In genomic region chr8:76902205-76903078, GRCm38 (mm10) we compare ENCODE assay signal across 8 mouse cellular contexts. TPM values are rescaled to one million over a fixed set of nuclear protein-coding genes. Genes with fewer than 3 reads are reported as not detected.
A peak's percentile ranks its signal among the peaks of the same experiment; 100 is the strongest.
DNase-seq lines count a peak whose midpoint lies in the region; ATAC-seq and TF ChIP-seq lines count a peak whose summit lies in the region.

No protein-coding gene starts in this region.

- H3K9ac ChIP-seq in limb, embryonic 11.5 days (ENCODE audit: low read length): peak overlapping the region; percentile 39; the same call in 1 of the 2 replicates
- no peak overlapping the region for H3K9ac ChIP-seq in stomach, embryonic 14.5 days (replicated peaks; ENCODE audit: low read depth, low read length)

- ATAC-seq in limb, embryonic 11.5 days (ENCODE audit: insufficient number of reproducible peaks, low FRiP score, low TSS enrichment, low read depth): peak; percentile 84; the same call in 1 of the 2 replicates
- no peak for ATAC-seq in stomach, embryonic 14.5 days (ENCODE audit: insufficient number of reproducible peaks, insufficient read depth, low FRiP score, low read depth)

- no peak for TF ChIP-seq CTCF in testis, adult 2 months (IDR thresholded peaks at IDR 0.05; ENCODE audit: control insufficient read depth, insufficient read depth, insufficient replicate concordance, low read depth, low read length)

- no peaks in the 10 kb centered on the region for H3K36me3 ChIP-seq in testis, adult 2 months (ENCODE audit: control insufficient read depth, insufficient read depth, low read length)
- no peaks in the 10 kb centered on the region for H3K36me3 ChIP-seq in limb, embryonic 11.5 days (ENCODE audit: control insufficient read depth, insufficient read depth, low read length)
- H3K36me3 ChIP-seq in stomach, embryonic 14.5 days (ENCODE audit: control insufficient read depth, insufficient read depth, low read length): no peaks in the 10 kb centered on the region

- WGBS in limb, embryonic 11.5 days: 1% methylated on average over 33 of the region's 35 CpGs
- 2% methylated on average over 35 of the region's 35 CpGs for WGBS in stomach, embryonic 14.5 days

- H3K27ac ChIP-seq in testis, adult 2 months (ENCODE audit: control insufficient read depth, insufficient read depth, low read depth, low read length): no peak overlapping the region
- no peak overlapping the region for H3K27ac ChIP-seq in limb, embryonic 11.5 days (replicated peaks; ENCODE audit: low read depth, low read length)
- no peak overlapping the region for H3K27ac ChIP-seq in stomach, embryonic 14.5 days (ENCODE audit: low read length)

- no peaks in the 10 kb centered on the region for H3K9me3 ChIP-seq in limb, embryonic 11.5 days (ENCODE audit: control insufficient read depth, low read length)
- no peaks in the 10 kb centered on the region for H3K9me3 ChIP-seq in stomach, embryonic 14.5 days (ENCODE audit: control insufficient read depth, low read depth, low read length)

- peaks cover 22% of the 10 kb centered on the region for H3K4me1 ChIP-seq in testis, adult 2 months (ENCODE audit: control insufficient read depth, insufficient read depth, low read length)
- peaks cover 17% of the 10 kb centered on the region for H3K4me1 ChIP-seq in limb, embryonic 11.5 days (ENCODE audit: control insufficient read depth, insufficient read depth, low read length)
- H3K4me1 ChIP-seq in stomach, embryonic 14.5 days (ENCODE audit: control insufficient read depth, insufficient read depth, low read length): peaks cover 7% of the 10 kb centered on the region; the same call in 1 of the 2 replicates

- H3K4me2 ChIP-seq in limb, embryonic 11.5 days (ENCODE audit: low read depth, severe bottlenecking): peak overlapping the region; percentile 95
- peak overlapping the region; percentile 99 for H3K4me2 ChIP-seq in stomach, embryonic 14.5 days (replicated peaks; ENCODE audit: low read depth, low read length)

- H3K4me3 ChIP-seq in testis, adult 2 months (ENCODE audit: control insufficient read depth, low read depth, low read length): peak overlapping the region; percentile 90
- H3K4me3 ChIP-seq in limb, embryonic 11.5 days (ENCODE audit: low read depth, low read length): peak overlapping the region; percentile 56
- peak overlapping the region; percentile 69 for H3K4me3 ChIP-seq in stomach, embryonic 14.5 days (ENCODE audit: low read depth, low read length)

- no peaks in the 10 kb centered on the region for H3K27me3 ChIP-seq in testis, adult 2 months (ENCODE audit: control insufficient read depth, insufficient read depth, low read length)
- H3K27me3 ChIP-seq in limb, embryonic 11.5 days (ENCODE audit: control insufficient read depth, insufficient read depth, low read length): peaks cover 45% of the 10 kb centered on the region
- H3K27me3 ChIP-seq in stomach, embryonic 14.5 days (ENCODE audit: control insufficient read depth, insufficient read depth, low read length): 0 out of 2 replicates have a peak, but pooled peaks cover 5% of the 10 kb centered on the region

- no peak for TF ChIP-seq POLR2A in testis, adult 2 months (IDR thresholded peaks at IDR 0.05; ENCODE audit: control insufficient read depth, low read depth, low read length)

- peak; percentile 27 for DNase-seq in cerebellum, adult 8-10 months
- DNase-seq in cerebellum, postnatal 25 days: no peak
- DNase-seq in testis, postnatal 14 days (ENCODE audit: low spot score): no peak
- no peak for DNase-seq in limb, embryonic 11.5 days (ENCODE audit: low spot score)
- no peak for DNase-seq in T-cell, adult 2 months (ENCODE audit: low spot score)
- DNase-seq in right cerebral cortex, postnatal 25 days: no peak

RNA-seq across cellular contexts. Expression of gene Nr3c2, which starts 3.2 kb away (rescaled TPM):
- polyA plus RNA-seq in testis, adult 2 months (2012; rRNA removed): 3.7 and 4.0 TPM in 2 replicates
- 0.37 and 1.0 TPM in 2 replicates for polyA plus RNA-seq in limb, embryonic 11.5 days (2014; fragmentation: Nextera tagmentation; extraction: Ambion mirVana)
- 1.4 and 2.9 TPM in 2 replicates for polyA plus RNA-seq in stomach, embryonic 14.5 days (2014; fragmentation: Nextera tagmentation; extraction: Ambion mirVana)
